In the genomic region with DNA sequence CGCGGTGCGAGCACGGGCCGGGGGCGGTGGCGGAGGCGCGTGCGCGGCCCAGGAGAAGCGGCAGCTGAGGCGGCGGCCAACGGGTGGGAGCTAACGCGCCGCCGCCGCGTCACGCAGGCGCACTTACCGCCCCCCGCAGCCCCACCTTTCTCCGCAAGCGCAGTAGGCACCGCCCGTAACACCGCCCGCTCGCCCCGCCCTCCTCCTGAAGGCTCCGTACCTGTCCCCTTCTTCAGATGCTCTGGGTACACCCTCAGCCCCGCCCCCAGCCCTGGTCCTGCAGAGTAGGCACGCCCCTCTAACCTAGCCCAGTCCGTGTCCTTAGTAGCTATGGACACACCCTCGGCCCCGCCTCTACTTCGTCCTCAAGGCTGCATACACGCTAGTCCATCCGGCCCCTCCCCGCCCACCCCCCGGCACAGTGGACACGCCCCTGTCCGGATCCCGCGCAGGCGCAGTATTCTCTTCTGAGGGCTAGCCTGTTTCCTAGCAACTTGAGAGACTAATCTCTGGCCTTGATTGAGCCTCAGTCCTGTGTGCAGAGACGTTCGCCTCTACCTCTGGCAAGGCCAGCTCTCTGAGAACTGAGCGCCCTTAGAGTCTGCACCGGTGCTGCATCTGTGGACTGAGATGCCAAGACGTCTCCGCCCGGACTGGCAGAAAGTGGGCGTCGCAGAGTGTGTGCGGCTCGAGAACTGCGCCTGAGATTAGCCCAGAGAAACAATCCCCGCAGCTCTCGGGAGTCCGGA, we compare ENCODE assay signal across 8 mouse cellular contexts. TPM values are rescaled to one million over a fixed set of nuclear protein-coding genes. Genes with fewer than 3 reads are reported as not detected.
DNase-seq lines count a peak whose midpoint lies in the region; ATAC-seq lines count a peak whose summit lies in the region.

Gene Camsap1 (minus strand): TSS at position 124 of the 749 bp plus-strand sequence.

- WGBS in hindbrain, embryonic 12.5 days = under 1% methylated on average over 61 of the region's 64 CpGs

- H3K4me2 ChIP-seq in hindbrain, embryonic 12.5 days (replicated peaks) = peak within 1 kb of the TSS; percentile 88

- H3K27me3 ChIP-seq in hindbrain, embryonic 12.5 days = no peaks in the 10 kb centered on the region

- DNase-seq in NIH3T3 (ENCODE audit: low read depth) = peak; percentile 100
- DNase-seq in cerebellum, postnatal 10 days = peak; percentile 100
- DNase-seq in frontal cortex, postnatal 10 days (ENCODE audit: low spot score in 2 of 2) = peak; percentile 99 to 100
- DNase-seq in layer of hippocampus, postnatal 14 days (ENCODE audit: low spot score in 2 of 2) = peak; percentile 99
- peak; percentile 100 for DNase-seq in lung, postnatal 14 days
- peak; percentile 100 for DNase-seq in retina, adult 2 months (ENCODE audit: low read depth, low spot score)
- peak; percentile 98 to 99 for DNase-seq in thymus, postnatal 36 days

- H3K4me3 ChIP-seq in hindbrain, embryonic 12.5 days = peak within 1 kb of the TSS; percentile 95

- ATAC-seq in hindbrain, embryonic 12.5 days (ENCODE audit: low FRiP score) = peak; percentile 99

- H3K36me3 ChIP-seq in hindbrain, embryonic 12.5 days = 0 out of 2 replicates have a peak, but pooled peaks cover 2% of the 10 kb centered on the region

- peak within 1 kb of the TSS; percentile 97 for H3K27ac ChIP-seq in hindbrain, embryonic 12.5 days

- H3K4me1 ChIP-seq in hindbrain, embryonic 12.5 days = peaks cover 40% of the 10 kb centered on the region

- H3K9ac ChIP-seq in hindbrain, embryonic 12.5 days = peak within 1 kb of the TSS; percentile 99

- H3K9me3 ChIP-seq in hindbrain, embryonic 12.5 days (replicated peaks) = no peaks in the 10 kb centered on the region

RNA-seq across cellular contexts. Expression of gene Camsap1, which starts in this region (rescaled TPM):
- 85.5 and 92.7 TPM in 2 replicates for polyA plus RNA-seq in hindbrain, embryonic 12.5 days (2016; fragmentation: Nextera tagmentation; extraction: Ambion mirVana)
- 100 to 1,000 TPM; 120 to 125 TPM for total RNA-seq in layer of hippocampus, postnatal 14 days (2021)

Comparison
In these comparisons a context has a peak if more than half of its experiments do, and no peak if none do; other contexts are left out.
1. Peak in every context shown above with its lines: DNase-seq, ATAC-seq, H3K4me3 ChIP-seq and H3K27ac ChIP-seq.